Mouse (Mus musculus): ENCODE results near the gene Umodl1. TPM values are rescaled to one million over a fixed set of nuclear protein-coding genes. Genes with fewer than 3 reads are reported as not detected.

Gene Umodl1
- not detected for total RNA-seq (2021)

DNA sequence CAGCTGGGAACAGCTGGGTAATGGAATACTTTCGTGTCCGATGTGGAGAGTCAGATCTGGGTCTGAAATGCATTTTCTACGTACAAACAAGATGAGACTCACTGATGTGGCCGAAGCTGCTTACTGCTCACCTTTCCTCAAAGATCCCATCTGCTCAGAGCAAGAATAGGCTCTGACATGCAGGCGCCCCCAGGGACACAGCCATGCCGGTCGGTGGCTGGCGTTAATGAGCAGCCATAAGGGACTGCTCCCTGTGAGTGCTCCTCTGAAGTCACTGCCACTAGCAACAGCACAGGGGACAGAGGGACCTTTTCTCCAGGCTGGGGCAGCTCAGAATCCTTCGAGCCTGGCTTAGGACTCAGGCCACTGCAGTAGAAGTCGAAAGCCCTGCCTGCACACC lies at the start of gene Umodl1:
Gene Umodl1 (plus strand): TSS at position 301 of the 400 bp plus-strand sequence.
- intact Hi-C loops (cut with DNase I): no loop called here

DNA sequence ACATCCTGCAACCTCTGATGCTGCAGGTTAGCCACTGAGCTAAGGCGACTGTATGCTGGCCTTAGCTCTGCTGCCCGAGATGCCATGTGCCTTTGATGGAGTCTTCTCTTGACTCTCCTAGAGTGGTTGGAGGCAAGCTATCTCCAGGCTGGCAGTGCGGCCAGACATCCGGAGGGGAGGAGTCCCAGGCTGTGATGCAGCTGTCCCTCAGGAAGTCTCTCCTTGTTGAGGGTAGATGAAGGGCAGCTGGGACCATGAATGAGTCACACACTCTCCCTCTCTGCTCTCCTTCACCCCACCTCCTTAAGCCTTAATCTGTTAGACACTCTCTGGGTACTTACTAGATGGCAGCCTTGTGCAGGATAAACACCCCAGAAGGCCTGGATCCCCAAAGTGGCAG lies 46.9 kb upstream of the Umodl1 start:
- DNase-seq: no peak
- intact Hi-C loops (cut with DNase I): no loop called here

More for the DNA sequence above, at the start of gene Umodl1:
- no peak for DNase-seq

DNA sequence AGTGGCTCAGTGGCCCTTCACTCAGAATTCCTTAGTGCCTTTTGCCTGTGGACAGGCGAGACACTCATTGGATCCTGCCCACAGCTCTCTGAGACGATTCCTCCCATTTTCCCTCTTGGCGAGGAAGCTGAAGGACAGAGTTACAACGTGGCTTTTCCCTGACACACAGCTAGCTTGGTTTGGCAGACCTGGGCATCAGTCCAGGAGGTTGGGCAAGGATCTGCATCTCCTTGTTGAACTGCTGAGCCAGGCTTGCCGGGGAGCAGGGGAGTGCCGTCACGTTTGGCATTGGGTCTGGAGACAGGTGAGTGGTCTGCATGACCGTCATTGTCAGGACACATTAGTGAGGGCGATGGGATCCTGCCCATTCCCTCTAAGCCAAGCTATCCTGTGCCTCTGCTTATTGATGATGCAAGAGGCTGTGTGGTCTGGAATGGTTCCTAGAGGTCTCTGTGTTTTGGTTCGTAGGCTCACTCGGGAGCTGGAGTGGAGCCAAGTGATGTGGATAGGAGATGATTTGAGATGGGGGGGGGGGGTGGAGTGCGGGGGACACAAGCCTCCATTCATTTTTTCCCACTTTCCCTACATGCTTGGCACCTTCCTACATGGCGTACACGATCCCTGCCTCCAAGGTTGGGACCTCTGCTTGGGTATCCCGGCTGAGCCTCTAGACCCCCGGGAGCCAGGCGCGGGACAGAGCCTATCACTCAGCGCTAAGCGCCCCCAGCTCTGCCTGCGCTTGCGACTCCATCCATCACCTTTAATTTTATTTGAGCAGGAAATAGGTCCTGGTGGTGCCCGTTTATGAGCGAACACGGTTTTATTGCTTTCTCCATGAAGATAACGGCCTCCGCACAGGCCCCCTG lies 43.3 kb upstream of the Umodl1 start:
- intact Hi-C loops (cut with DNase I): no loop called here
- peak in 1 of 2 experiments; percentile 9 for DNase-seq

DNA sequence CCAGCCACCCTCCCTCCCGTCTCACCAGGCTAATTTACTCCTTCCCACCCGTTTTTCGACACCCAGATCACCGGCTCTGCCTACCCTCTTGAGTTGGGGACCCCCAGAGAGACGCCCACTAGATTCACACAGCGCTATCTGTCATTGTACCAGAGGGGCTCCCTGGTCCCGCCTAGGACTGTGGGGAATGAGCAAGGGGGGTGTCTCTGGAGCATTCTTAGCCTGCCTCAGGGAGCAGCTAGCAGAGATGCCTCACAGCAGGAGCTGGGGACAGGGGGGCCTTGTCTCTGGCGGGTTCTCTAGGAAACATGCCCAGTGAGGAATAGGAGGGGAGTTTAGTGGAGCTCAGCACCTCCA lies 42.7 kb upstream of the Umodl1 start:
- intact Hi-C loops (cut with DNase I): no loop called here

DNA sequence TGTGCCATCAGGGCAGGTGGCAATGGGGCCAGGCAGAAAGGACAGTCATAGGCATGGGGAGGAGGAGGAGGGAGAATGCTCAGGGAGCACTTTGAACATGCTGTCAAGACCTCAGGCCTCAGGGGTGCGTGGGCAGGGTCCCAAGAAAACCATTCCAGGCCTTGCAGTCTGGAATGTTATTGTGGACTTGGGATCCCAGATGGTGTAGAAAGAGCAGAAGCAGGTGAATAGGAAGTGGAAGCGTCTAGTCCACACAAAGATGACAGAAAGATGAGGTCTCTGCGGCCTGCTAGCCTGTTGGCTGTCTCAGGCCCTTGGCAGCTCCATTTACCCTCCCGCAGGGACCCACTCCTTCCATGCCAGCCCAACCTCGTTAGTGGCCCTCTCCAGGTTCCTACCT lies 41.9 kb upstream of the Umodl1 start:
- no peak for DNase-seq
- intact Hi-C loops (cut with DNase I): no loop called here

More for the DNA sequence above, 42.7 kb upstream of the Umodl1 start:
- no peak for DNase-seq

DNA sequence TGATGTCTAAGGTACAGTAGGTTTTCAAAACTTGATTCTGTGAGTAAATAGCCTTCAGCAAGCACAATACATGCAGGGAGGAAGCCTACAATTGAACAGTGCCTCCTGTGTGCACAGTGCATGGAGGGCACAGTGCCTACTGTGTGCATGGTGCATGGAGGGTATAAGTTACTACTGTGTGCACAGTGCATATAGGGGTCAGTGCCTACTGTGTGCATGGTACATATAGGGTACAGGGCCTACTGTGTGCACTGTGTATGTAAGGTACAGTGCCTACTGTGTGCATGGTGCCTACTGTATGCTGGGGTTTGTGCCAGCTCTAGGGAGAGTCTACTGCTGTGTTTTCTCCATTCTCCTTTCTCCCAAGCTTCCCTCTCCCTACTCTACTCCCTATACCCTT lies 40.2 kb upstream of the Umodl1 start:
- intact Hi-C loops (cut with DNase I): no loop called here

DNA sequence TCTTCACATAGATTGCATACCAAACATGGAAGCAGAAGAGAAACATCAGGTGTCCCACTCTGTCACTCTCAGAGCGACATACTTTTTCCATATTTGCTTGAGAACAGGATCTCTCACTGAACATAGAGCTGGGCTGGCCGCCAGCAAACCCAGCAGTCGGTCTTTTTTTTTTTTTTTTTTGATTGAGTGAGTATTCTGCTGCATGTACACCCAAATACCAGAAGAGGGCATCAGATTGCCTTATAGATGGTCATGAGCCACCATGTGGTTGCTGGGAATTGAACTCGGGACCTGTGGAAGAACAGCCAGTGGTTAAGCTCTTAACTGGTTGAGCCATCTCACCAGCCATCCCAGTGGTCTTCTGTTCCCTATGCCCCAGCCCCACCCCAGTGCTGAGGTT lies 30.9 kb upstream of the Umodl1 start:
- intact Hi-C loops (cut with DNase I): no loop called here
- DNase-seq: no peak

More for the DNA sequence above, 40.2 kb upstream of the Umodl1 start:
- DNase-seq: no peak

DNA sequence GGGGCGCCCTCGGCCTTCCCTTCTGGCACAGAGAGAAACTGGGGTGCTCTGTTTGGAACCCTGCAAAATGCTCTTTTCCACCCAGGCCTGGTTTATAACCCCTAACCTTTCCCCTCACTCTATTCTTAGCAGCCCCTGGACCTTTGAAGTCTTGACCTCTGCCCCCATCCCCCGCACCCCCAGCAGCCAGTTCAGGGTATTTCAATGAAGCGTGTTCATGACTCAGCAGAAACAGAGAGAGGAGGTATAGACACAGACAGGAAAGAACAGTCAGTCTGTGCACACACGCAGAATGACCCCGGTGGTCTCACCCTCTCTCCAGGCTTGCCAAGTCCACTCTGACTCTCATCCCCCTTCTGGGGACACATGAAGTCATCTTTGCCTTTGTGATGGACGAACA lies 23.6 kb upstream of the Umodl1 start:
- DNase-seq: no peak
- intact Hi-C loops (cut with DNase I): no loop called here

DNA sequence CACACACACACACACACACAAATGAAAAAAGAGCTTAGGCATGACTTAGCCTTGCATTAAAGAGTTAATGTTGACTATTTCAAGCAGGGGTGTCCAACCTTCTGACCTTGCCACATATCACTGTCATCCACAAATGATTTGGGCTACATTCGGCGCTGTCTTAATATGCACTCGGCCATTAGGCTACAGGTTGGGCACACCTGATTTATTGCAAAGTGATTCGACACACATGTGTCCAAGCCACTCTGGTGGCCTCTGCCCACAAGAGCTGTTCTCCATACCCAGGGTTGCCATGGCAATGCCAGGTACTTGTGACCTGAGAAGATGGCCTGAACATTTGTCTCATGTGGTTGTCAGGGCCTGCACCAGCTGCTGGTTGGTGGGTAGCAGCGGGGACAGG lies 21.6 kb upstream of the Umodl1 start:
- intact Hi-C loops (cut with DNase I): no loop called here
- DNase-seq: no peak

DNA sequence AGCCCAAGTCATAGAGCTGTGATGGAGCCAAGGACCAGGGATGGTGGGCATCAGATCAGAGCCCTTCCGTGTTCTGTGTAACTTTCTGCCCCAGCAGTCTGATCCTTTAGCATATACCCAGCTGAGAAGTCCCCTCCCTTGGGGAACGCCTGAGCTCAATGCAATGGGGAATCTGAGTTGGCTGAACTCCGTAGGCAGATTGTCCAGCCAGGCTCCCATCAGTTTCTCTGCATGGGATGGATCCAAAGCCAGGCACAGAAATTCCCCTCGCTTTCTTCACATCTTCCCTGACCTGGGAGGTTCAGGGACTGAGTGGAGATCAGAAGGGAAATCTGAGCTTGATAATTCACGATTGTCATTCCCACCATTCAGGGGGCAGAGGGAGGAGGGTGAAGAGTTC lies 19.1 kb upstream of the Umodl1 start:
- no peak for DNase-seq
- intact Hi-C loops (cut with DNase I): no loop called here

DNA sequence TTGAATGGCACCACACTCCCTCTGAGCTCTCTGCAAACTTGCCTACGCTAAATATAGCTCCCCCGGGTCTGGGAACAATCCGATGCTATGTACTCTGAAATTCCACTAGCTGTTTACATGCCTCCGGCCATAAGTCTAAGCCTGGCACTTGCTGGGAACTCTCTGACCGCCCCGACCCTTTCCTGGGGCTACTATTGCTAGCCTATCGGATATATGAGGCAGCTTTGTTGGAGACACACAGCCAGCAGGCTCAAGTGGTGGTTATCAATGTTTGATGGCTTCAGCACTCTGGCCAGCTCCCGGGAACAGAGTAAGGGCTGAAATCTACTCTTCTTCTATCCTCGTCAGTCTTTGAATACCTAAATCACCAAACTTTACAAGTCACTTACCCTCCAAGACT lies 15.9 kb upstream of the Umodl1 start:
- peak; percentile 14 to 43 for DNase-seq
- intact Hi-C loops (cut with DNase I): no loop called here

DNA sequence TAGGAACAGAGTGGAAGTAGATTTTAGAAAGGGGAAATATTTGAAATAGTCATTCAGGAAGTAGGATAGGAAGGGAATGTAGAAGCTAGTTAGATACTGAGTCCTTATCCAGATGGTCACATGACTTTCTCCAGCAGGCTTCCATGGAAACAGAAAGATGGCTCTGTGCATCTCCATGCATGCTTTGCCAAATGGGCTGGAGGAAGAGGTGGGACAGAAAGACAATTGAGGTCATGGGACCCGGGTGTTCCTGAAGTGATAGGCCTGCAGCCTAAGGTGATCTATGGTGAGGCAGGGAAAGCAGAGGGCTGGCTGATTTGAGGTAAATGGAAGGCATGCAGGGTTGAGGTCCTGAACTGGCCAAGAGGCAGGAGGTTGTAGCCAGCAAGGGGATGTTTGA lies 6.1 kb upstream of the Umodl1 start:
- intact Hi-C loops (cut with DNase I): no loop called here
- DNase-seq: no peak

DNA sequence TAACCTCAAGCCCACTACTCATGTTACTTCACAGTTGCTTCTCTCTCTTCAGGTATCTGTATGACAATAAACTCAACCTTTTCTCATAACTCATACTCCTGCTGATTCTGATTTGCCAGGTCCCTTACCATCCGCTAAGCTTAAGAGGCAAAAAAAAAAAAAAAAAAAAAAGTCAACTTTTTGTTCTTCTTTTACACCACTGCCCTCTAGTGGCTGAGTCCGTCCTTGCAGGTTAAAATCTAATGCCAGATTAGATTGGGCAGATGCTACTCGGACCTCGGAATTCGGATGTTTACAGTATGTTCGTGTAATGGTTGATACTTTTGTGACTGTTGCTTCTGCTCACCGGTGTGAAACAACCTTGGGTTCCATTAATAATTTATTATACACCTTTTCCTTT lies 3.7 kb upstream of the Umodl1 start:
- DNase-seq: peak; percentile 66 to 82

DNA sequence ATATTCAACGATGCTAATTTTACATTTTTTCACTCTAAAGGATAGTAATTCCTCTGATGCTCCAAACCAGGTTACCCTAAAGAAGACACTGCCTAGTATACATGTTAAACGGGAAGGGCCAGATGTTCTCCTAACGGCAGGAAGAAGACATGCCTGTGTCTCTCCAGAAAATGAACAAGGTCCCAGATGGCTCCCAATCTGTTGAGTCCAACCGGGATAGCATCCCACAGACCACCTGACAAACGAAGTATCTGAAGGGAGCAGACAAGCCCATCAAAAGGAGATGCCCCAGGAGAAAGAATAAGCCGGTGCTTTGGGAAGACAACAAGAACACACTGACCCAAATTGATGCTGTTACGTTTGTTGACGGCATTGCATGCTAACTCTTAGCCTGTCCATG lies 2.8 kb upstream of the Umodl1 start:
- no peak for DNase-seq
- intact Hi-C loops (cut with DNase I): loop anchor here (2.0 kb wide), 1 partner anchor 107 kb away; no protein-coding TSS in a partner anchor

More for the DNA sequence above, 3.7 kb upstream of the Umodl1 start:
- intact Hi-C loops (cut with DNase I): loop anchor here (1.0 to 2.0 kb wide), 3 partner anchors 106 to 204 kb away; no protein-coding TSS in a partner anchor

DNA sequence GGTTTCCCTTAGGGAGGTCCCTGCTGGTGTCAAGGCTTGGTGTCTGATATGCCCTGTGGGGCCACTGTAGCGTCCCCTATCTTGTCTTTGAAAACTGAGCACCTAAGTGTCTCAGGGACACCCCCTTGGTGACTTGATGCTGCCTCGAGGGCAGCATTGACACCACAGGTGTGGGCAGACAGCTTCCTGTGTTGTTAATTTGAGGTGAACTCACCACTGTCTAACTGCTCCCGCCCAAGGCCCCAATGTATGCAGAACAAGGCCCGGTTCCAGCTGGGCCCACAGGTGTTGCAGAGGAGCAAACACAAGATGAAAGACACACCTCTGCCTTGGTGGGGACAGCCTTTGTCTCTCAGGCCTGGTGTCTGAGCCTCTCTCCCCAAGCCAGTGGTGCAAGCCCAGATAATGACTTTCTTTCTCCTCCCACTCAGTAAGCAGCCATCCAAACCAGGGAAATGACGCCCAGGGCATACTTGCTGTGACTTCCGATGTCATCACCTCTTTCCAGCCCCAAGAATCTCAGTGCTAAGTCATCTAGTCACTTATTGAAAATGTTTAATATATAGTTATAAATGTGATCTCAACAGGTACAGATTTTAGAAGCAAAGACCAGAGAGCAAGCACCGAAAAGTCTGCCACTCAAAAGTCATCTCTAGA lies 7.6 kb downstream of the Umodl1 start:
- intact Hi-C loops (cut with DNase I): no loop called here
- DNase-seq: no peak

DNA sequence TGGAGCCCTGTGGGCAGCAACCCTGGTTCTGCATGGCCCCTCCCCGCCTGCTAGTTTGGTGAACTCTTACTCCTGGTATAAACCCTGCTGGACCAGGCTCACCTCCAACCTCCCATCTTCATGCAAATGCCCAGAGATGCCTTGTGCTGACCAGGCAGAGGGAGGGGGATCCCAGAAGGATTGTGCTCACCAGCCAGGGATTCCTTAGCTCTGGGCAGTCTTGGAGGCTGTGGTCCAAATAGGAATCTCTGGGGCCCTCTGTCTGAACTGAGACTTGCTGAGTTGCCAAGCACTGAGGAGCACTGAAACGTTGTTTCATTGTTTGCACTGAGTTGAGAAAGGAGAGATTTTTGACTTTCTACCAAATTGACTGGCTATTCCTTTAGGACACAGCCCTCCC lies 8.4 kb downstream of the Umodl1 start:
- intact Hi-C loops (cut with DNase I): no loop called here
- DNase-seq: no peak

DNA sequence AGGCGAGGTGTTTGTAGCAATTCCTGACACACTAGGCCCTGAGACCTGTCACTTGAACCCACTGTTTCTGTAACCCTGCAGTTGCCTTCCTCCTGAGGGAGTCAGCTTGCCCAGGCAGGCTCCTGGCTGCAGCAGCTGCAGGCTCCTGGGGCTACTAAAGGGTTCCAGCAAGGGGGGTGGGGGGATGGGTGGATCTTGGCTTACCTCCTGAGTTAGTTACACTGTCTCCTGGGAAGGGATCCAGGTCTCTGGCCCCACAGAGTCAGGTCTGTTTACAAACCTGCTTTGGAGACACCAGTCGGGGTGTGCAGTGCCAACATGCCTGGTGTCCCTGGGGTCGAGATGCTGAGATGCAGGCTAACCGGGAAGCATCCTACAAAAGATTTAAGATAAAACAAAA lies 15.5 kb downstream of the Umodl1 start:
- peak in 1 of 2 experiments; percentile 21 for DNase-seq
- intact Hi-C loops (cut with DNase I): no loop called here

DNA sequence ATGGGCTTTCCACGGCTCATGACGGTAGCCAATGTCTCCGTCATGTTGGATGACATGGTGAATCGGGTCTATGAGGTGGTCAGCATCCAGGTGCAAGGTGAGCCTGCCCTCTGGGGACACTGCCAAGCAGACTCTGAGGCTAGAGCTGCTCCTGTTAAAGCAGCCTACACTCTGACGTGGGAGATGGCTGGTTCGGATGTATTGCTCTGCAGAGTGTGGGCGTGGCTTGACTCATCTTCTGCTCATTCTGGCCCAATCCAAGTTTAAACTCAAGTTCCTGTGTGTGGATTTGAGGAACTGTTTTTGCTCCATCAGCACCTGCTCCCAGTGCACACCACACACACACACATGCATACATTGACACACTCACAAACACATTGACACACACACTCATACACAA lies 17.4 kb downstream of the Umodl1 start:
- intact Hi-C loops (cut with DNase I): no loop called here
- DNase-seq: no peak

DNA sequence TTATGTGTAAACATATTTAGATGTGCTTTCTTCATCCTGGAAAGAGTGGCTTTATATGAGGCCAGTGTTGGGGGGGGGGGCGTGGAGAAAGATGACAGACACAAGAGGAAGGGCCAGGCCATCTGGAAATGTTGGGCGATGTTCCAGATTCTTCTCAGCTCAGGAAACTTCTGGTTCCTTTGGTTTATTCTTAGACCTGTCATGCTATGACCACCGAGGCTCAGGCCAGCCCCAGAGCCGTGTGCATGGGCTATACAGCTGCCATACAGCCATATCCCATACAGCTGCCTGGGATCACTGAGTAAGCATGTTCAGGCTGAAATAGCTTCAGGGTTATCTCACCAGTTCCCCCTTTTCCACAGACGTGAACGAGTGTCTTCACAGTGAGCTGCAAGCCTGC lies 18.9 kb downstream of the Umodl1 start:
- intact Hi-C loops (cut with DNase I): no loop called here

DNA sequence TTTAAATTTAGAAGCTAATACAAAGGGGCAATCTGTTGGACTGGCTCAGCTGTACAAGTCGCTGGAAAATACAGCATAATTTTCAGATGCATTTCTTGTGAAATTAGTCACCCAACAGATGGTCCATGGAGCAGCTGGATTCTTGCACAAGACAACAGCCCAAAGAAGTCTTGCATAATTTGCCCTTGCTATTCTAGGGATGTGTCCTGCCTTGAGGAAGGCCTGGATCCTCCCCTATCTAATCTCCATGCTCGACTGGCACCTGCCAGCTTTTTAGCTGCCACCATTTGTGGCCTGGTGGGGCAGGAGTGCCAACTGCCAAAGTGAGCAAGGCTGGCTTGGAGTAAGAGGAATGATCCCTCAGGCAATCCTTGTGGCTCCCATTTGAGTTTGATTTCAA lies 22.9 kb downstream of the Umodl1 start:
- no peak for DNase-seq

More for the DNA sequence above, 18.9 kb downstream of the Umodl1 start:
- DNase-seq: peak; percentile 27 to 46

DNA sequence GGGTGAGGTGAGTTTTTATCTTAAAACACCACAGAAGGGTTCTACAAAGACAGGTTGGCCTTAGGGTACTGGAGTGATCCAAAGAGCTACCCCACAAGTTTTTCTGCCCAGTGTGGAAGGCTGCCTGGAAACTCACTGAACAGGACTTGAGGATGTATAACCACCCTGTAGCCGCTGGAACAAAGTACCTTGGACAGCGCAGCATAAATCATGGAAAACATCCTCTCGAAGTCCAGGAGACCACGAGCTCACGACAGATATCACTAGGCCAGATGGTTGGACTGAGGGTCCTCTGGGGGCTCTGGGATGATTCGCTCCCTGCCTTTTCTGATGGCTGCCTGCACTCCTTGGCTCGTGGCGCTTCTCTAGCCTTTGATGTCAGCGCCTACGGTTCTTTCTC lies 24.1 kb downstream of the Umodl1 start:
- DNase-seq: no peak
- intact Hi-C loops (cut with DNase I): no loop called here

More for the DNA sequence above, 22.9 kb downstream of the Umodl1 start:
- intact Hi-C loops (cut with DNase I): no loop called here

DNA sequence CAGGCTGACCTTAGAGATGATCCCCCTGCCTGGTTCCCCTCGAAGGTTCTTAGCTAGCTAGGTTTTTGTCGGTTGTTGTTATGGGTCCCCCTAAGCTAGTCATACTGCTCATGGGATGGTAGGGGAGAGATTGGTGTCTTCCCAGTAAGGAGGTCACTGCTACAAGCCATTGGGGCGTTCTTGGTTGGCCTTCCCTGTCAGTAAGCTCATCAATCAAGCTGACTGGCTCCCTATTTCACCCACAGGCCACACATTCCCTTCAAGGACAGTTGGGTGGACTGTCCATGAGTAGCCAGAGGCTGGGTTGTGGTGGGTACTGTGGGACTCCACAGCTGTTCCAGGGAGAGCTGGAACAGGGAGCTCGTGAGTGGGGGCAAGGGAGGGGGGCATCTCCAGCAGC lies 29.1 kb downstream of the Umodl1 start:
- intact Hi-C loops (cut with DNase I): no loop called here
- no peak for DNase-seq

Data from heart, postnatal 10 days (tissue).